Mouse (Mus musculus): ENCODE results near the gene Tceal9. TPM values are rescaled to one million over a fixed set of nuclear protein-coding genes. Genes with fewer than 3 reads are reported as not detected.
"Not testable (repeated sequence)": the region's sequence is repeated elsewhere in the genome, so short reads cannot be mapped to it uniquely, and the experiment has no call there.

Gene Tceal9
- polyA plus RNA-seq, 1 experiment from 2014 or later = 589 TPM

DNA sequence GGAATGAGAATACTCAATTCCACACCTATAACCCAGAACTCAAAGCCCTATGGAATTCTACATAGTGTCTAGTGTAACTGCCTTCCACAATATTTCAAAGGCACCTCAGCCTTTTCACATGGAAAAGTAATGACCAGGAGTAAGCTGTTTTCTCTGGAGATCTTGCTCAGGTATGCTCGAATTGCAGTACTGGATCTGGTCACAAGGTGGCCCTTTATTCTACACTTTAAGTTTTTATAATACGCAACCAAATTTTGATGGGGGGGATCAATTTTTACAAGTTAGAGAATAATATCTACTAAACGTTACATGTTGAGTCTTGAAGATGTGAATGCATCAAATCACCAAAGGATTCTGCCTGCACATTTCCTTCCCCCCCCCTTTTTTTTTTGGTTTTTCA lies 6.8 kb upstream of the Tceal9 start:
- Histone ChIP-seq H3K4me2 (no peak overlapping the region), H3K4me1 (no peaks in the 10 kb centered on the region), H3K27ac (no peak overlapping the region), H3K9me3 (no peaks in the 10 kb centered on the region), H3K27me3 (replicated peaks) (no peaks in the 10 kb centered on the region), H3K4me3 (replicated peaks) (no peak overlapping the region), H3K36me3 (no peaks in the 10 kb centered on the region), H3K9ac (no peak overlapping the region)
- 55% methylated on average over 3 of the region's 3 CpGs for WGBS
- no peak for ATAC-seq (ENCODE audit: insufficient read depth, low FRiP score, low read depth)

DNA sequence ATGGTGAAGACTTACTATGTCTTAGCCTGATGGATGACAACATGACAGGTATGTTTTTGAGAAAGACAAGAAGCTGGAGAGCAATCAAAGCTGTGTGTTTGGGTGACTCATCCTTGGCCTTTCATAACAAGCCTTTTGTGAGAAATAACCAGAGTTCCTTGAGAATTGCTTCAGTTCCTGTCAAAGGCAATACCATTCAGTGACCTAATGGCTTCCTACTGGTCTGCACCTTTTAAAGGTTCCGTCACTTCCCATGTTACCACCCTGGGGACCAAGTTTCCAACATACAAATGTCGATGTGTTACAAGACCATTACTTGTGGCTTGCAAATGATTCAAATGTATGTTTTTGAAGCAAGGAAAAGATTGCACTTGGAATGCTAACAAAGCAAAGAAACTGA lies 1.7 kb upstream of the Tceal9 start:
- Histone ChIP-seq H3K27ac (no peak overlapping the region), H3K4me1 (no peaks in the 10 kb centered on the region), H3K27me3 (replicated peaks) (no peaks in the 10 kb centered on the region), H3K4me3 (replicated peaks) (no peak overlapping the region), H3K36me3 (no peaks in the 10 kb centered on the region), H3K4me2 (no peak overlapping the region), H3K9ac (no peak overlapping the region), H3K9me3 (no peaks in the 10 kb centered on the region)
- ATAC-seq (ENCODE audit: insufficient read depth, low FRiP score, low read depth) = no peak
- WGBS = 85% methylated on average over 2 of the region's 2 CpGs

DNA sequence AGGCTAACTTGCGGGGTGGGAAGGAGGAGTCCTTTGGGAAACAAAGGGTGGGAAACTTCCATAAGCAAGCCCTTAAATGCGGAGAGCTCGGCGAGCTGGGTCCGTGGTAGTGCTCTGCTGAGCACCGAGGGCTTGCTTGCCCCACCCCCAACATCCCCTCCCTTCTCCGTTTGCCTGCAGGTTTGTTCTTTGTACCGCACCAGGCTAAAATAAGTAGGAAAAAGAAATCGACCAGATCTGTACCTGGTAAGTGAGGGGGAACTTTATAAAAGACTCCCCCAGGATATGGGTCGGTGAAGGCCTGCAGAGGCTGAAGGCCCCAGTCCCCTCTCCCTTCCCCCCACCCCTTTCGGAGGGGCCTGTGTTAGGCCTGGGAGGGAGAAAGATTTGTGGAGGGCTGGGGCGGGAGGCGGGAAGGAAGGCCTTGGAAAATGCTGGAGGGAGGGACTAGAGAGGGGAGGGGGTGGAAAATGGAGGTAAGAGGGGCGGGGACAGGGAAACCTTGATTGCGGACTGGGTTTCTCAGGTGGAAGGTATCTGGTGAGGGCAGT lies 717 bp downstream of the Tceal9 start:
- ATAC-seq (ENCODE audit: insufficient read depth, low FRiP score, low read depth) = peak; percentile 70
- H3K9me3 ChIP-seq = no peaks in the 10 kb centered on the region
- WGBS = 23% methylated on average over 15 of the region's 15 CpGs
- H3K36me3 ChIP-seq = no peaks in the 10 kb centered on the region
- peak overlapping the region; percentile 48 for H3K4me2 ChIP-seq
- H3K4me1 ChIP-seq = no peaks in the 10 kb centered on the region
- H3K4me3 ChIP-seq (replicated peaks) = peak overlapping the region; percentile 55
- peak overlapping the region; percentile 45; the same call in 1 of the 2 replicates for H3K9ac ChIP-seq
- H3K27me3 ChIP-seq (replicated peaks) = no peaks in the 10 kb centered on the region
- peak overlapping the region; percentile 80 for H3K27ac ChIP-seq

DNA sequence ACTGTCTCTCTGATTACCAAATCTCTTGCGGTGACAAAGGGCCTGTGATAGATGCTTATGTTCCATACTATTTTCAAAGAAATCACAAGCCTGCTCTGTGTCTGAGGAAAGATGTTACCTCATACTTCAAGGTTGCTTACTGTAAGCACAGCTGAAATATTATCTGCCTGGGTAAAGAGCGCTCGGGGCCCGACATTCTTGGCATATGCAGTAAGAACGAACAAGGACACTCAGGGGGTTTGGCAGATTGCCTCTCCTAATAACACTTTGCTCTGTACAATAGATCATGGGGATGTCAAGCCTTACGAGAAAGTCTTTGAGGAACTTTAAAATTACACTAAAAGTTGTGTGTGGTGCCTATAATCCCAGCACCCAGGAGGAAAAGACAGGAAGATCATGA lies 3.9 kb downstream of the Tceal9 start:
- WGBS = 46% methylated on average over 6 of the region's 6 CpGs
- no peak for ATAC-seq (ENCODE audit: insufficient read depth, low FRiP score, low read depth)
- no peak overlapping the region for H3K9ac ChIP-seq
- H3K27me3 ChIP-seq (replicated peaks) = no peaks in the 10 kb centered on the region
- no peaks in the 10 kb centered on the region for H3K36me3 ChIP-seq
- no peak overlapping the region for H3K27ac ChIP-seq
- no peaks in the 10 kb centered on the region for H3K9me3 ChIP-seq
- H3K4me3 ChIP-seq (replicated peaks) = no peak overlapping the region
- no peaks in the 10 kb centered on the region for H3K4me1 ChIP-seq
- no peak overlapping the region for H3K4me2 ChIP-seq

DNA sequence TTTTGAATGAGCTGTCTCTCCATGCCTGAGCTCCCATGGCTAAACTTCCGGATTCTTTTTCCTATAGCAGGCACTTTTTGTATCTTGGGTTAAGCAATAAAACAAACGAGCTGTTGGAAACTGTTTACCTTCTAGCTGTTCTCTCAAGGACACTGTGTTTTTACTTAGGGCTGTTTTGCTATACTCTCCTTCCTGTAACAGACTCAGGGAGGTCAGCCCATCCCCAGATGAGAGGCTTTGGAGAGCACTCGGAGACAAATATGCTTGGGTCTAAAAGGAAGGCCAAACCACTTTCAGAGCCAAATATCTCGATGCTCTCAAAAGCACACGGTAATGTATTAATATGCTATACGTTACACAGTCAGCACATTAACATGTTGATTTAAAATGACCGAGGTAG lies 4.8 kb downstream of the Tceal9 start:
- no peak overlapping the region for H3K27ac ChIP-seq
- no peak overlapping the region for H3K4me2 ChIP-seq
- H3K4me3 ChIP-seq (replicated peaks) = no peak overlapping the region
- ATAC-seq (ENCODE audit: insufficient read depth, low FRiP score, low read depth) = no peak
- no peak overlapping the region for H3K9ac ChIP-seq
- H3K4me1 ChIP-seq = no peaks in the 10 kb centered on the region
- 46% methylated on average over 7 of the region's 7 CpGs for WGBS
- H3K9me3 ChIP-seq = no peaks in the 10 kb centered on the region
- H3K36me3 ChIP-seq = no peaks in the 10 kb centered on the region
- no peaks in the 10 kb centered on the region for H3K27me3 ChIP-seq (replicated peaks)

DNA sequence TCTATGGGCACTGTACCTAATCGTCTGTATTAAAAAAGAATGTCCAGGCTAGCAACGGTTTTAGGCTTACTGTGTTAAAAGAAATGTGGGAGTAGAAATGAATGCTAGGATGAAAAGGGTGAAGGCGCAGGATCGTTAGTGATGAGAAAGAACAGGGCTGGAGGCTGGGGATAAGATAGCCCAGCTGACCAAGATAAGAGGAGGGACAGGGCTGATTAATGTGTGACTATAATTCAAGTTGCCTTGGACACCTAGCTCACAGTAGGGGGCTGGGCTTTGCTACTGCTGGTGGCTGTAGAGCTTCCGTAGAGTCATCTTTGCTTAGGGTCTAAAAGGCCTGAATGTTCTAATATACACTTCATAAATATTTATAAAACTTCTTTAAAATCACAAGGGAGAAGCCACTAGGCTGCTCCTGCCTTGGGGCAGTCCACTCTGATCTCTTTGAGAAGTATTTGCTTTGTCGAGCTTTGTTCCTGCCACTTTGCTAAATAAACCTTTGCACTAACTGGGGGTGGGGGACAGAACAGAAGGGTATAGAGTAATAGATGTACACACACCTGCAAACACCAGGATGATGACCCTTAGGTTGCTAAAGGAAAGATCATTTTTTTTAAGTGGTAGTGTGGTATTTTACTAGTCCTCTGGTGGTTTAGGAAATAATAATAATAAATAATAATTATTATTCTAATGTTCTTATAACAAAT lies 7.3 kb downstream of the Tceal9 start:
- H3K27ac ChIP-seq = no peak overlapping the region
- H3K4me1 ChIP-seq = no peaks in the 10 kb centered on the region
- peak; percentile 56; the same call in 1 of the 2 replicates for ATAC-seq (ENCODE audit: insufficient read depth, low FRiP score, low read depth)
- H3K4me3 ChIP-seq (replicated peaks) = no peak overlapping the region
- H3K27me3 ChIP-seq (replicated peaks) = no peaks in the 10 kb centered on the region
- no peaks in the 10 kb centered on the region; the same call in 1 of the 2 replicates for H3K9me3 ChIP-seq
- H3K4me2 ChIP-seq = no peak overlapping the region
- no peaks in the 10 kb centered on the region for H3K36me3 ChIP-seq
- WGBS = 44% methylated on average over 6 of the region's 6 CpGs
- H3K9ac ChIP-seq = no peak overlapping the region

DNA sequence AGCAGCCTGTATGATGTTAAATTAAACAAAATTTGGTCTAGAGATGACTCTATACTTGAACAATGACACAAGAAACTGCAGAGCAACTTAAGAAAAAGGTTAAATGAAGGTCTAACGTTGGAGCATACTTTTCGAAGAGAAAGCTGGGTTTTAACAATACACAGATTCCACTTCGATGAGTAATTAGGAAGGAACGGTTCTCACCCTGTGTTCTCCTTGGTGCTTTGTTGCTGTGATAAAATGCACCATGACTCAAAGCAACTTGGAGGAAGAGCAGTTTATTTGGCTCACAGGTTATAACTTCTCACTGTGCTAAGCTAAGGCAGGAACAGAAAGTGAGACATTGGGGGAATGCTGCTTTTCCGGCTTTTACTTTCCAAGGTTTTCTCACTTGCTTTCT lies 22.8 kb downstream of the Tceal9 start:
- Histone ChIP-seq H3K36me3 (no peaks in the 10 kb centered on the region), H3K9ac (no peak overlapping the region), H3K9me3 (no peaks in the 10 kb centered on the region), H3K27ac (no peak overlapping the region), H3K4me3 (replicated peaks) (no peak overlapping the region), H3K4me1 (no peaks in the 10 kb centered on the region), H3K4me2 (no peak overlapping the region), H3K27me3 (replicated peaks) (no peaks in the 10 kb centered on the region)
- WGBS = 60% methylated on average over 5 of the region's 5 CpGs
- ATAC-seq (ENCODE audit: insufficient read depth, low FRiP score, low read depth) = no peak

DNA sequence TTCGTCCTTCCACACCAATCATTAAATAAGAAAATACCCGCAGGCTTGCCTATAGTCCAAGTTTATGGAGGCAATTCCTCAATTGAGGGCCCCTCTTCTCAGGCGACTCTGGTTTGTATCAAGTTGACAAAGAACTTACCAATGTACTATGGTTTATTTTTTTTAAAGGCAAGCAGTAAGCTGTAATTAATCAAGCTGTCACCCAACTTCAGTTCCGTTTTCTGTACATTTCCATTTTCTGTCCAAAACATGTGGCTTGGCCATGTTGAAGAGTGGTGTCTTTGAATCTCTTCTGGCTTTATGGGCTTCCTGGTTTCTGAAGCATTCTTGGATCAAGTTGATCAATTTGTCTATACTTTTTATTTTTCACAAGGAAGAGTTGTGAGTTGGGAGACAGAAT lies 23.3 kb downstream of the Tceal9 start:
- Histone ChIP-seq H3K4me2 (no peak overlapping the region), H3K27me3 (replicated peaks) (no peaks in the 10 kb centered on the region), H3K27ac (no peak overlapping the region), H3K9me3 (no peaks in the 10 kb centered on the region), H3K9ac (no peak overlapping the region), H3K4me3 (replicated peaks) (no peak overlapping the region), H3K4me1 (no peaks in the 10 kb centered on the region), H3K36me3 (no peaks in the 10 kb centered on the region)
- WGBS = 48% methylated on average over 4 of the region's 4 CpGs
- no peak for ATAC-seq (ENCODE audit: insufficient read depth, low FRiP score, low read depth)

DNA sequence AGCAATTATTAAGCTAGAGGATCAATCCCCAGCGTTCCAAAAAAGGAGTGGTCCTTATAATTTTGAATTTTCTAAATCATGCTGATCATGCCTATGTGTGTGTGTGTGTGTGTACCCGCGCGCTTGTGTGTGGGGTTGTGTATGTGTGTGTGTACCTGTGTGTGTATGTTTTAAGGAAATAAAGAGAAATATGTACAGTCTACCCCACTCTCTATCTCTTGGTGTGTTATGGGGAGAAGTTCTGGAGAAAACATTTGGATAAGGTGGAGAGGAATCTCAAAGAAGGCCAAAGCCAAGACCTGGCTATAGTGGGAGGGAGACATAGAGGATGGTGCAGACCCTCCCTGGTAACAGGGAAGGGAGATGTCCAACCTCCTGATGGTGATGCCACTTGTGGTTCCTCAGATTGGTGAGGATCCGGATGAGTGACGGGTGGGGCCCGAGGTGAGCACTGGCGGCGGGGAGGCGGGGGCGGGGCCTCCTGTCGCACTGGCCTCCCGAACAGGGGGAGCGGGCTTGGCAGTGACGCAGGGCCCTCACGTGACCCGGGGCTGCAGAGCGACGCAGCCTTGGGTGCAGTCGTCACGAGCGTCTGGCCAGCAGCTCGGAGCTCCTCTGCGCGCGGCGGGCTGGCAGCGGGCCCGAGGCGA lies 25.0 kb downstream of the Tceal9 start, which contains the start of gene Bex3:
Gene Bex3, plus strand, starts transcription at position 511 of the 650 bp plus-strand sequence.
- peak; percentile 95 for ATAC-seq (ENCODE audit: insufficient read depth, low FRiP score, low read depth)
- H3K9me3 ChIP-seq; H3K27me3 ChIP-seq (replicated peaks); H3K4me1 ChIP-seq; H3K27ac ChIP-seq; H3K9ac ChIP-seq; H3K36me3 ChIP-seq: not testable (repeated sequence)
- WGBS = 65% methylated on average over 4 of the region's 30 CpGs
- H3K4me2 ChIP-seq = peak within 1 kb of the TSS; percentile 40
- peak within 1 kb of the TSS; percentile 43 for H3K4me3 ChIP-seq (replicated peaks)

DNA sequence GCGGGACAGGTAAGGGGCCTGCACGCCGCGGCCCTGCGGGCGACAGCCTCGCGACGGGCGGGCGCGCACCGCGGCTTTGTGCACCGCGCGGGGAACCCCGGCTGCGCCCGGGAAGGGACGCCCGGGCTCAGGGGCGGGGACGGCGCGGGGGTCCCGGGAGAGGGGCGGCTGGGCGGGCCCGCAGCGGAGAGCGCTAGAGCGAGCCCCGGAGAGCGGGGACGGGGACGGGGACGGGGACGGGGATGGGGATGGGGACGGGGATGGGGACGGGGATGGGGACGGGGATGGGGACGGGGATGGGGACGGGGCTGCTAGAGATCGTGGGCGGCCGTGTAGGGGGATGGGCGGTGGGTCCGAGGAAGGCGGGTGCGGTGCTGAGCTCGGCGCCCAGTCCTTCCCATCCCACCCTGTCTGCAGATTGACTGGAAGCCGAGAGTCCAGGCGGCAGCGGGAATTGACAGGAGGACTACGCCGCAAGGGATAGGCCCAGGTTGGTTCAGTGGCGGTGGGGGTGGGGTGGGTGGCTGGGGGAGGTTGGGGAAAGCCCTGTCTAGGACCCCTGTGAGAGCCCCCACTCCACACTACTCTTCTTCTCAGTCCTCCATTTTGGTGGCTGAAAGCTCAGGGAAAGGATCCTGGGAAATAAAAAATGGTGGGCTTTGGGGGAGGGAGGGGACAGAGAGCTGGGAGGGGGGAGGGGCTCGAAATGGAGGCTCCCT lies 25.7 kb downstream of the Tceal9 start:
- H3K27me3 ChIP-seq (replicated peaks); H3K36me3 ChIP-seq; H3K9ac ChIP-seq; H3K9me3 ChIP-seq; H3K27ac ChIP-seq; H3K4me1 ChIP-seq: not testable (repeated sequence)
- WGBS = 13% methylated on average over 7 of the region's 60 CpGs
- Histone ChIP-seq H3K4me3 (replicated peaks) (peak overlapping the region; percentile 43), H3K4me2 (peak overlapping the region; percentile 40)
- ATAC-seq (ENCODE audit: insufficient read depth, low FRiP score, low read depth) = peak; percentile 59; the same call in 1 of the 2 replicates

DNA sequence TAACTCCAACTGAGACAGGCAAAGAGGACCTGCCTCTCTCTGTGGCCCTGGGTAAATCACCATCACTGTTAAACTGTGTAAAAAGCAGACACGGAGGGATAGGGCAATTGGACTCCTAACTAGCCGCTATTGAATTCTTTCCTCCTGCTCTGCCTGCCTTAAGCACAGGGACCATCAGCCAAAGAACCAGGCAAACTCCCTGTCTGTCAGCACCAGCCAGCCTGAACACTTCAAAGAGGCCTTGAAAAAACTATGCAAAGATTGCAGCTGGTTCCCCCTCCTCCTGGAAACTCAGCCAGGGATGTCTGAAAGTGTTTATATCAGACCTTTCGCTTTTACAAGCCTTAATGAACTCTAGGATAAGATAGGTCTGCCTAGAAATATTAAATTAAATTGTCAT lies 29.7 kb downstream of the Tceal9 start:
- Histone ChIP-seq H3K36me3 (no peaks in the 10 kb centered on the region), H3K9me3 (no peaks in the 10 kb centered on the region), H3K27ac (no peak overlapping the region), H3K4me3 (replicated peaks) (no peak overlapping the region), H3K27me3 (replicated peaks) (no peaks in the 10 kb centered on the region), H3K4me1 (no peaks in the 10 kb centered on the region), H3K4me2 (no peak overlapping the region), H3K9ac (no peak overlapping the region)
- 17% methylated on average over 3 of the region's 3 CpGs for WGBS
- ATAC-seq (ENCODE audit: insufficient read depth, low FRiP score, low read depth) = no peak

DNA sequence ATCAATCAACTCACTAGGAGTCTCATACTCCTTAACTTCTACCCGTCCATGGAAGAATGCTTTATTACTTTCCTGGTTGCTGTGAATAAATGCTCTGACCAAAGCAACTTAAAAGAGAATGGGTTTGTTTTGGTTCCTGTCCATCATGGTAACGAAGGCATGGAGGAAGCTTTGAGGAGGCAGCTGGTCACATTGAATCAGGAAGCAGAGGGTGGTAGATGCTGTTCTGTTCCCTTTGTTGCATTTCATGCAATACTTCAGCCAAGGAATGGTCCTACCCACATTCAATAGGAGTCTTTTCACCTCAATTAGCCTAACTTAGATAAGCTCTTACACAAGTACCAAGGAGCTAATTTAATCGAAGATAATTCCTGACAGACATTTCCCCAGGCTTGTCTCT lies 30.5 kb downstream of the Tceal9 start:
- Histone ChIP-seq H3K4me1 (no peaks in the 10 kb centered on the region), H3K4me3 (replicated peaks) (no peak overlapping the region), H3K9ac (no peak overlapping the region), H3K4me2 (no peak overlapping the region), H3K27me3 (replicated peaks) (no peaks in the 10 kb centered on the region), H3K36me3 (no peaks in the 10 kb centered on the region), H3K27ac (no peak overlapping the region), H3K9me3 (no peaks in the 10 kb centered on the region)
- ATAC-seq (ENCODE audit: insufficient read depth, low FRiP score, low read depth) = no peak
- WGBS = 52% methylated on average over 3 of the region's 3 CpGs
